Mouse (Mus musculus) liver, postnatal 0 days (tissue): ENCODE results near the gene Slc38a1. TPM values are rescaled to one million over a fixed set of nuclear protein-coding genes. Genes with fewer than 3 reads are reported as not detected.

Experiments
- ATAC-seq: fragments of 200-750 bp; cut with Nextera tagmentation; 2 replicates; pipeline ENCODE4 v1.8.0; 2017; ENCODE audit warnings: mild to moderate bottlenecking, moderate library complexity
- DNase-seq: peaks from one replicate; pipeline ENCODE4 v3.0.0-alpha.2; 2016
- H3K27ac ChIP-seq: fragments of 300-500 bp; sonication (generic); 2 replicates; pipeline ENCODE4 v1.5.1; 2014; ENCODE audit warnings: antibody characterized with exemption, moderate library complexity, mild to moderate bottlenecking, low read depth
- H3K27me3 ChIP-seq: fragments of 300-500 bp; sonication (generic); 2 replicates; pipeline ENCODE4 v1.6.1; 2014; ENCODE audit warnings: low read length, control low read depth, mixed read lengths; ENCODE audit not compliant: insufficient read depth
- H3K36me3 ChIP-seq: fragments of 300-500 bp; sonication (generic); replicated peaks from 2 replicates; pipeline ENCODE4 v1.6.1; 2014; ENCODE audit warnings: mild to moderate bottlenecking, control low read depth, low read length, moderate library complexity, mixed read lengths; ENCODE audit not compliant: insufficient read depth
- H3K4me1 ChIP-seq: fragments of 300-500 bp; sonication (generic); 2 replicates; pipeline ENCODE4 v1.6.1; 2014; ENCODE audit warnings: antibody characterized with exemption, mild to moderate bottlenecking, control low read depth; ENCODE audit not compliant: insufficient read depth
- H3K4me2 ChIP-seq: fragments of 300-500 bp; sonication (generic); 2 replicates; pipeline ENCODE4 v1.6.1; 2014; ENCODE audit warnings: low read depth, mild to moderate bottlenecking, low read length, moderate library complexity, mixed read lengths
- H3K4me3 ChIP-seq: fragments of 300-500 bp; sonication (generic); 2 replicates; pipeline ENCODE4 v1.5.1; 2014; ENCODE audit warnings: low read depth, low read length
- H3K9ac ChIP-seq: fragments of 300-500 bp; sonication (generic); replicated peaks from 2 replicates; pipeline ENCODE4 v1.6.1; 2014; ENCODE audit warnings: mild to moderate bottlenecking, moderate library complexity
- H3K9me3 ChIP-seq: fragments of 300-500 bp; sonication (generic); 2 replicates; pipeline ENCODE4 v1.6.1; 2016; ENCODE audit warnings: mild to moderate bottlenecking, control low read depth, low read length, mixed read lengths
- CTCF ChIP-seq: sonication (generic); IDR thresholded peaks from 2 replicates; pipeline ENCODE4 v1.5.1; 2016; ENCODE audit warnings: antibody characterized with exemption, low read depth
- EP300 ChIP-seq: IDR thresholded peaks from 2 replicates; pipeline ENCODE4 v1.6.1; 2016; ENCODE audit warnings: antibody characterized with exemption, low read depth, mild to moderate bottlenecking
- WGBS: fragments of 180-500 bp; shearing (Covaris S2); extraction: QIAGEN DNeasy Blood & Tissue Kit; methylation state at CpG from one replicate; pipeline ENCODE4 v1.1.7; 2014; ENCODE audit not compliant: insufficient replicate concordance; 5-methylcytosine and 5-hydroxymethylcytosine counted together
- polyA plus RNA-seq: library from polyadenylated mRNA; unstranded; fragments of >200 nt; fragmentation: Nextera tagmentation; extraction: Ambion mirVana; gene quantifications from 2 replicates; pipeline ENCODE4 v1.2.1, GENCODE M21; 2015

The Slc38a1 gene
- polyA plus RNA-seq, 1 experiment from 2014 or later, result 11.3 TPM

- 86% methylated on average over 6 of the region's 6 CpGs for WGBS
- Histone ChIP-seq H3K9me3 (no peaks in the 10 kb centered on the region), H3K4me1 (peaks cover 8% of the 10 kb centered on the region; the same call in 1 of the 2 replicates), H3K36me3 (peaks cover 51% of the 10 kb centered on the region), H3K27me3 (no peaks in the 10 kb centered on the region), H3K4me3 (no peak overlapping the region), H3K9ac (no peak overlapping the region), H3K27ac (no peak overlapping the region), H3K4me2 (no peak overlapping the region)
- no peak for DNase-seq
- ATAC-seq, result no peak
- TF ChIP-seq EP300 (no peak), CTCF (no peak)
Observed at GRCm38 (mm10) chr15:96688036-96688435, 45.3 kb upstream of the Slc38a1 start.

DNA sequence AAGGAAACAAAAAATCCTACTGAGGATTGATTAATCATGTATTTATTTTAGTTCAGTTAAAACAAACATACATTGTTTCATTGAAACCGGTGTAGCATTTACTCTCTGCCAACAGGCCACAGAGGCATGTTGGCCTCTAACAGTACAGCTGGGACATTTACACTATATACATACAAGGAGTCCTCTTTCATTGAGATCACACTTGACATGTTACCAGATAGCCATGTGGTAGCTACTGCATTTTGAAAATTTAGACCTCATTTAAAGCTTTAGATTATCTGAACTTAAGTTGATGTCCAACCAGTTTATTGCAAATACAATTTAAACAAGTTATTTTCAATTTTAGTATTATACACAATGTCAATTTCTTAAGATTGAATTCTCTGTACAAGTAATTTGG lies 44.7 kb upstream of the Slc38a1 start:
- Histone ChIP-seq H3K4me3 (no peak overlapping the region), H3K9ac (no peak overlapping the region), H3K4me1 (peaks cover 8% of the 10 kb centered on the region; the same call in 1 of the 2 replicates), H3K36me3 (peaks cover 44% of the 10 kb centered on the region), H3K9me3 (no peaks in the 10 kb centered on the region), H3K27ac (no peak overlapping the region), H3K27me3 (no peaks in the 10 kb centered on the region), H3K4me2 (no peak overlapping the region)
- DNase-seq, result no peak
- WGBS, result 61% methylated on average over 1 of the region's 1 CpGs
- 0 out of 2 replicates have a peak, but pooled peaks have one; percentile 9 for ATAC-seq
- no peak for TF ChIP-seq CTCF
- no peak for TF ChIP-seq EP300

- TF ChIP-seq EP300 (no peak), CTCF (no peak)
Observed at GRCm38 (mm10) chr15:96686201-96687159, 43.8 kb upstream of the Slc38a1 start.

DNA sequence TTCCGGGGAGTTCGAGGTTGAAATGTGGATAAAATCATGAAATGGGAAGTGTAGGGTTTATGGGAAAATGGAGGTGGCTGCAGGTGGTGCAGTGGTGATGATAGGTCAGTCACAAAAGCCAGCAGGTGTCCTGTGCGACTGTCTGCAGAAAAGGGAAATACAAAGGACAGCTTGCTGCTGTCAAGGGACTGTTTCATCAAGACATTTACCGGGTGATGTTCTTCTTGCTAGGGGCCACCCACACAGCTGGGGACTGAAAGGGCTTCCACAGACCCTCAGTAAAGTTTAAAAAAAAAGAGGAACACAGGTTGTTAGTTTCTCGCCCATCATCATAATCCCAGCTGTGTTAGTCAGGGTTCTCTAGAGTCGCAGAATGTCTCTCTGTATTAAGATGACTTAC lies 42.6 kb upstream of the Slc38a1 start:
- Histone ChIP-seq H3K27ac (no peak overlapping the region), H3K9me3 (no peaks in the 10 kb centered on the region), H3K36me3 (peaks cover 23% of the 10 kb centered on the region), H3K27me3 (no peaks in the 10 kb centered on the region), H3K4me3 (no peak overlapping the region), H3K9ac (no peak overlapping the region), H3K4me2 (no peak overlapping the region), H3K4me1 (peaks cover 8% of the 10 kb centered on the region; the same call in 1 of the 2 replicates)
- TF ChIP-seq CTCF, result no peak
- TF ChIP-seq EP300, result no peak
- 52% methylated on average over 6 of the region's 6 CpGs for WGBS
- ATAC-seq (no peak), DNase-seq (no peak)

More at GRCm38 (mm10) chr15:96686201-96687159, 43.8 kb upstream of the Slc38a1 start:
- ATAC-seq (peak; percentile 35), DNase-seq (no peak)
- Histone ChIP-seq H3K9ac (no peak overlapping the region), H3K9me3 (no peaks in the 10 kb centered on the region), H3K27me3 (no peaks in the 10 kb centered on the region), H3K4me3 (no peak overlapping the region), H3K36me3 (peaks cover 35% of the 10 kb centered on the region), H3K4me2 (no peak overlapping the region), H3K27ac (no peak overlapping the region), H3K4me1 (peaks cover 8% of the 10 kb centered on the region; the same call in 1 of the 2 replicates)
- 82% methylated on average over 9 of the region's 9 CpGs for WGBS

DNA sequence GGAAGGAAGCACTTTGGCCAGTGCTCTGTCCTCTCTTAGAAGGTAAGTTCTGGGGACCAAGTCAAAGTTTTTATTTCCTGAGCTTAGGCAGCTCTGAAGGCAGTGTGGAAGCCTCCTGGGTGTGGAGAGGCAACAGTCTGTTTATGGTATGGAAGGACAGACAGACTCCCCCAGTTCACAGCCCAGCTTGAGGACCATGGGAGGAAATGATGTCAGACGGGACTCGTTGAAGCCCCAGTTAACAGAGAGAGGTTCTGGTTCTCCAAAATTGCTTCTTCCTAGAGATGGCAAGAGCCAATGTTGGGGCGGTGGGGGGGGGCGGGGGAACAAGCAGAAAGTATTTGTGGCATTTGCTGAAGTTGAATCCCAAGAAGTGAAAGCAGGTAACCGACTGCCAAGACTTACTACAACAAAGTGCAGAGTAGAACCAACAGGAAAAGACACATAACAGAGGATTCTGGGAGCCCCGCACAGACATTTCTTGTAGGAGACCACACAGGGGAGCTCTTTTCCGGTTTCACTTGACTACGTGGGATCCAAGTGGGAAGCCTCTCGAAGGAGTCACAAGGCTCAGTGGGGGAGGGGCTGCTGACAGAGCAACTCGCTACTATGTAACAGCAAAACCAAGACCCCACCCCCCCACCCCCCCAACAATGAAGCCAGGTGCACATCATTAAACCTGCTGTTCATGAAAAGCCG lies 41.6 kb upstream of the Slc38a1 start:
- ATAC-seq, result 0 out of 2 replicates have a peak, but pooled peaks have one; percentile 22
- DNase-seq, result peak; percentile 44
- Histone ChIP-seq H3K4me2 (peak overlapping the region; percentile 65), H3K9me3 (no peaks in the 10 kb centered on the region), H3K9ac (no peak overlapping the region), H3K27ac (0 out of 2 replicates have a peak overlapping the region, but pooled peaks have one; percentile 1), H3K4me3 (peak overlapping the region; percentile 5; the same call in 1 of the 2 replicates), H3K27me3 (no peaks in the 10 kb centered on the region), H3K4me1 (peaks cover 8% of the 10 kb centered on the region; the same call in 1 of the 2 replicates), H3K36me3 (peaks cover 16% of the 10 kb centered on the region)
- TF ChIP-seq CTCF (peak; percentile 21; the same call in 1 of the 2 replicates), EP300 (no peak)
- whole genome bisulfite sequencing, result 16% methylated on average over 11 of the region's 11 CpGs
